Mouse (Mus musculus) liver, adult 2 months (tissue): ENCODE data around the gene Timm8a2.

Experiments
- CTCF ChIP-seq: fragments of 200-500 bp; IDR thresholded peaks from 2 replicates; pipeline ENCODE4 v1.5.1; 2011; ENCODE audit warnings: low read depth, low read length, control low read depth
- POLR2A ChIP-seq: fragments of 200-500 bp; IDR thresholded peaks from 2 replicates; pipeline ENCODE4 v1.6.1; 2011; ENCODE audit warnings: low read length, control low read depth; ENCODE audit not compliant: insufficient read depth; ENCODE audit errors: extremely low read depth

DNA sequence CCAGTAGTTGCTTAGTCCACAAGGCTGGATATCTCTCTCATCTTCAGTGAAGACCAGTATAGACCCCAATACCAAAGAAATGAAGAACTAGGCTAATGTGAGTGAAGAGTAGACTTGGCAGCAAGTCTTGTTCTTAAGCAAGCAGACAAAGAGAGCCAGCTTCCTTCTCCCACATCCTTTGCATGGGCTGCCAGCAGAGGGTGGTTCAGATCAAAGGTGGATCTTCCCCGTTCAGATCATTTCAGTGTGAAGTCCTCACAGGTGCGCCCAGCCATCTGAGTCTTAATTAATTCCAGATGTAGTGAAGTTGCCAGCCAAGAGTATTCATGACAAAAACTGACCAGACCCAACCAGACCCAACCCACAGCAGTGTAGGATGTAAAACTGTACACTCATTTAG lies 16.5 kb upstream of the Timm8a2 start:
- TF ChIP-seq CTCF (no peak), POLR2A (no peak)
